Mouse (Mus musculus): ENCODE measurements around the gene Slc2a10.

DNA sequence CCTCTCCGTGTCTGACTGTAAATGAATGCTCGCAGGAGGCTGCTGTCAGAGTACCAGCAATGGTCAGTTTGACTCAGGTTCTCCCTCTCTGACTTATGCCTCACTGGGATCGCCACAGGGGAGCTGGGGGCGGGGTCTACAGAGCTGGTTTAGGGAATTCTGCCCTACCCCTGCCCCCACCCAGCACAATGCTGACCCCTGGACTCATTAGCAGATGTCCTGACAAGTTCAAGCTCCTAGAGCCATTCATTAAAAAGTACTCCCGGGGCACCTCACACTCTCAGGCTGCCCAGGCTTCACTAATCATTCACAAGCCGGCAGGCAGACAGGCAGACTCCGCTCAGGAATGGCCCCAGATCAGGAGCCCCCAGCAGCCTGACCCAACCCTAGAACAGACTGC is 43.9 kb upstream of the Slc2a10 start:
- TF ChIP-seq CTCF (IDR thresholded peaks at IDR 0.05; ENCODE audit: low read depth) (no peak), EP300 (IDR thresholded peaks at IDR 0.05; ENCODE audit: low read depth) (no peak)

Data from liver, postnatal 0 days (tissue).